Mouse (Mus musculus) hindlimb bud, embryonic 11.5 days (tissue): Measurements from ENCODE around the gene Usp25.

ENCODE experiments used
- DNase-seq: peaks from one replicate; pipeline ENCODE4 v3.0.0-alpha.2; 2012; ENCODE audit warnings: low read depth, low spot score; ENCODE audit errors: extremely low spot score

Gene Usp25

DNA sequence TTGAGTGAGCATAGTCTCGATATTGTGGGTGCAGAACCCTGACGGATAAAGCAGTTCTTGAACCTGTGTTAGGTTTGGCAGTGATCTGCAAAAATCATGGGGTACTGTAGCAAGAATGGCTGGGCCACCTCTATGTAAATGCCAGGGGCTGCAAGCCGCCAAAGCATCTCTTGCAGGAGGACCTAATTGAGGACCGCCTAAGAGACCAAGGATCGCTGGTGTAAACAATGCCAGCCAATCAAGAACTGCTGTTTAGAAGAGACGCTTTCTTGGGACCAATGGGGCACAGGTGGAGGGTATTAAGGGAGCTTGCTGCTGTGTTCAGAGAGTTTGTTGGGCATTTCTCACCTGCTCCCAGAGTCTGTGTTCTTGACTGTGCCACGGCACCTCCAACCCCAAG lies 127.1 kb downstream of the Usp25 start:
- no peak for DNase-seq

GRCm38 (mm10) chr16:77146801-77147200 lies 133.3 kb downstream of the Usp25 start:
- DNase-seq: no peak

GRCm38 (mm10) chr16:77150338-77150737 lies 136.8 kb downstream of the Usp25 start:
- DNase-seq: no peak

DNA sequence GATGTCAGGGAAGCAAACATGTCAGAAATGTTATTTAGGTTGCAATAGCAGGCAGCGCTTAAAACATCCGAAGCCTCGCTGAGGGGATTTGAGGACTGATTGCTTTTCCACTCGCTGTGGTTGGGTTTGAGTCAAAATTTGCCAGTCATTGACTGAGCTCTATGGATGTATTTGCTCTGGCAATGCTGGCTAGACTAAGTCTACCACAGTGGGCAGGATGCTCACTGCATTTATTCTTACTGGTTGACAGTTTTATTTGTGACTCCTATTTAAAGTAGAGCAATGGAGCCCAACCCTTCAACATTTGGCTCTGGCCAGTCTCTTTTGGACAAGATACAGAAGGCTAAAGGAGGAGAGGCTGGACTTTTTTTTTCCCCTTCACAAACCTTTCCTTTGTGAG lies 137.4 kb downstream of the Usp25 start:
- DNase-seq: no peak

- no peak for DNase-seq
These were observed 138.8 kb downstream of the Usp25 start for GRCm38 (mm10) chr16:77152288-77152687.

DNA sequence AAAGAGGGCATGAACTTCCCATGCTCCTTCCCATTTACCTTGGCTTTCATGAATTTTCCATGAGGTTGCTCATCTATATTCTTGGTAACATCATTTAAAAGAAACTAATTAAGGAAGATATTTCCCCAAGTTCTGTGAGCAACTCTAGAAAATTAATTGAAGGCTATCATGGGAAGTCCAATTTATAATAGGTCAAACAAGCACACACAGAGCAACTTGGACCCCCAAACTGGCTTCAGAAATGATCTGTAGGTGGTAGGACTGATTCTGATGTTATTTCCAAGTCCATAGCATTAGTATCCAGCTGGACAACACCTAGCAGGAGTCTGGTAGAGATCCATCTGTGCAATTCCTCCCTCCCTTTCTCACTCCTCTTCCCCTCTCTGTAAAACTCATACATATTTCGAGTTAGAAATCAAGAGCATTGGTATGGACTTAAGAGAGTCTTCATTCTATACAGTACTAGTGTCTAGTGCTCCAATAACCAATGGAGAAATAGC lies 139.8 kb downstream of the Usp25 start:
- DNase-seq: no peak

- no peak for DNase-seq
These were observed 140.3 kb downstream of the Usp25 start for GRCm38 (mm10) chr16:77153815-77154214.

DNA sequence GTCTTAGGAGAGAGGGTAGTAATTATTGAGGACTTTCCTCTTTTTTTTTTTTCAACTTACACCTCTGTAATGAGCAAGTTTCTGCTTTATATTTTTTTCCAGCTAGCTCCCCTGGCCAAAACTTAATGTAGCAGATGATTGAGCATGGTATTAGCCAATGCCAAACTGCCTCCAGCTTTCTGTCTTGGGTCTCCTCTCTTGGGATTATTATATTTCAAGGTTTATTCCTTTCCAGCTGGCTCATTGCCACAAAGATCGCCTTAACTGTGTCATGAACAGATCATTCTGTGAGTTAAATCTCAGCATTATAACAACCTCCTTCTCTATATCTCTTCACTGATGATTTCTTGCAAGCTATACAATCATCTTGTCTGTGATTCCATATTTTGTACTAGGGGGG lies 141.3 kb downstream of the Usp25 start:
- DNase-seq: no peak
